Mouse (Mus musculus) kidney, adult 10 weeks (tissue): ENCODE data around the gene Ulk4. TPM values are rescaled to one million over a fixed set of nuclear protein-coding genes. Genes with fewer than 3 reads are reported as not detected.

Experiments
- polyA plus RNA-seq: library from polyadenylated mRNA; stranded (reverse); fragments of 350-450 nt; fragmentation: Illumina TruSeq; extraction: RNeasy Lipid Tissue Mini Kit (QIAGEN cat#74804); gene quantifications from one replicate; pipeline ENCODE4 v1.2.3, GENCODE M21; 2014; ENCODE audit warnings: low read depth, low replicate concordance

The Ulk4 gene
- polyA plus RNA-seq, result 0.12 TPM

DNA sequence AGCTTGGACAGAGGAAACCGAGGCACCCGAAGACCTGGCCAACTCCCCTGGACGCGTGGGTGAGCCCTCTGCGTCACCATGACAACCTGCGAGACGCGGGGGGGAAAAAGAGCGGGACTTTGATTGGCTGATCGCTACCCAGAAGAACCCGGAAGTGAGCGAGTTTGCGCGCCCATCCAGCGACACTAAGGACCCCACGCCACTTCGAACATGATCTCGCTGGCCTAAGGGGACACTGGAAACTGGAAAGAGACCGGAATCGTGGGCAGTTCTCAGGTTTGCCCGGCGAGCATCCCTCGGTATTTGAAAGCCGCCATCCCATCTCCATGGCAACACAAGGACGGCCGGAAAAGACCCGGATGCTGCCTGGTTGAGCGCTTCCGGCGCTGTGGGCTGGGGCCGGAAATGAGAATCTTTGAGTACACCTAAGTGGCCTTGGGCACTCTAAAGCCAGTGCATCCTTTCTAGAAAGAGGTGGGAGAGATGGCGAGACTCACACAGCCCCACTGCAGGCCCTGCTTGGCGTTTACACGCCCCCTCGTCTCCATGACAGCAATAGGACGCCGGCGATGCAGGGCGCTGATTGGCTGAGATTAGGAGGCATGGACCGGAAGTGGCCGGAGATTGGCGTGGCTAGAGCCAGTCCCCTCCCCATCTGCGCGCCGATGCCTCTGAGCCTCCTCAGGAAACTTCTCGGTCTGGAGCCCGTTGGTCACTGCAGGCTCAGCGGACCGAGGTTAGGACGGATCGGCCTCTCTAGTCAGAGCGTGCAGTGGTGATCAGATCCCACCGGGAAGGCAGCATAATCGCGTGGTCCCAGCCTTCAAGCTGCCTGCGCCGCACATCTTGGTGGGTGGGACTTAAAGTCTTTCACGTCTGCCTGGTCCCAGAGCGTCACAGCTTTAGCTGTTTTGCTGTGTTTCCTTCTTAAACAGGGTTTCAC, at the start of gene Ulk4:
TSS of gene Ulk4 (minus strand) at position 80 of the 943 bp plus-strand sequence.

DNA sequence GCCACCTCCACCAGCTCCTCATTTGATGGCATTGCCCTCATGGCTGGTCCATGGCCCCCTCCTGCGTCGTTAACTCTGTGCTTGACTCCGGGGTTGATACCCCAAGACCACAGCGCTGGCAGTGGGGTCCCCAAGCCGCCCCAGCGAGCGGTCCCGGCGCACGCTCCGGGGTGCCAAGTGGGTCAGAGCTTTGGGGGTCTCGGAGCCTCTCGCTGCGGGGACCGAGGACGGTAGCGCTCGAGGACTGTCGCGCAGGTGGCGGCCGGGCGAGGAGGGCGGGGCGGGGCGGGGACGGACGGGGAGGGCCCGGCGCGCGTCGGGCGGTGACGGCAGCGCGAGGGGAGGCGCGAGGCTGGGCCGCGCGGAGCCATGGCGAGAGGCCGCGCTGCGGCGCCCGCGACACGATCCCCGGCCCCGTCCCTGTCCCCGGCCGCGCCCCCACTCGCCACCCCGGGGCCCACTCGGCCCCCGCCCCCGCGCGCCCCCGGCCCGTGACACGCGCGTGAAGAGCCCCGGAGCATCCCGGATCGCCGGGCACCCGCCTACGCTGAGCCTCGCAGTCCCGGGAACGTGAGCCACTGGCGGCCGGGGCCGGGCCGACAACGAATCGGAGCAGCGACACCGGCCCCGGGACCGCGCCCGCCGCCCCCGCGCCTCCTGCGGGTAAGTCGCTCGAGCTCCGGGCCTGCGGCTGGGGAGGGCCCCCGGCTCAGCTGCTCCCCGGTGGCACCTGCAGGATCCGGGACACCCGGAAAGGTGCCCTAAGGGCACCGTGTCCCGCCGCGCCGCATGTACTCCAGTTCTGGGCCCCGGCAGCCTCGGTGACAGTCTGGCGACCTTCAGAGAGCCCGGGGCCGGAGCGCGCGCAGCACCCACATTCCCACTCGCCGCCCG, 20.4 kb upstream of the Ulk4 start, which contains the start of gene Trak1:
TSS of gene Trak1 (plus strand) at position 332 of the 894 bp plus-strand sequence.

DNA sequence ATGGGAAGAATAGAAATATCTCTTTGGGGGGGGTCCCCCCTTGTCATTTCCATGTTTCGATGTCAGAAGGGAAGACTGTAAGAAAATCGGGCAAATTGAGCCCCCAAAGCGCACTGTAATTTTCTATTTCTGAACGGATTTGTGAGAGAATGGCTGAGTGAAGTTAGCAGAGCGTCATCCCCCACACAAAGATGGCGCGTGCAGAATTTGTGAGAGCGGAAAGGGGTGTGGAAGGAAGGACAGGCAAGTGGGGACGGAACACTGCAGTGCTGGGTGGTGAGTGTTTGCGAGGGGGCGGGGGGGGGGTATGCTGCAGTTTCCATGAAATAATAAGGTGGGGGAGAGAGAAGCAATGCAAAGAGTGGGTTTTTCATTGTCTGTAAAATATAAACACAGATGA, 347.9 kb downstream of the Ulk4 start, which contains the start of gene Ctnnb1:
TSS of gene Ctnnb1 (plus strand) at position 136 of the 400 bp plus-strand sequence.

Other genes starting within 250 kb of the Ulk4 start
- gene Trak1, start 20.3 kb upstream of the Ulk4 start, polyA plus RNA-seq, result 14.9 TPM
- 10.9 TPM for gene Cck, start 218.5 kb upstream of the Ulk4 start, polyA plus RNA-seq